Mouse (Mus musculus): ENCODE results near the gene E130114P18Rik. TPM values are rescaled to one million over a fixed set of nuclear protein-coding genes. Genes with fewer than 3 reads are reported as not detected.

The E130114P18Rik gene
- polyA plus RNA-seq, 1 experiment from 2014 or later, result 2.5 TPM

DNA sequence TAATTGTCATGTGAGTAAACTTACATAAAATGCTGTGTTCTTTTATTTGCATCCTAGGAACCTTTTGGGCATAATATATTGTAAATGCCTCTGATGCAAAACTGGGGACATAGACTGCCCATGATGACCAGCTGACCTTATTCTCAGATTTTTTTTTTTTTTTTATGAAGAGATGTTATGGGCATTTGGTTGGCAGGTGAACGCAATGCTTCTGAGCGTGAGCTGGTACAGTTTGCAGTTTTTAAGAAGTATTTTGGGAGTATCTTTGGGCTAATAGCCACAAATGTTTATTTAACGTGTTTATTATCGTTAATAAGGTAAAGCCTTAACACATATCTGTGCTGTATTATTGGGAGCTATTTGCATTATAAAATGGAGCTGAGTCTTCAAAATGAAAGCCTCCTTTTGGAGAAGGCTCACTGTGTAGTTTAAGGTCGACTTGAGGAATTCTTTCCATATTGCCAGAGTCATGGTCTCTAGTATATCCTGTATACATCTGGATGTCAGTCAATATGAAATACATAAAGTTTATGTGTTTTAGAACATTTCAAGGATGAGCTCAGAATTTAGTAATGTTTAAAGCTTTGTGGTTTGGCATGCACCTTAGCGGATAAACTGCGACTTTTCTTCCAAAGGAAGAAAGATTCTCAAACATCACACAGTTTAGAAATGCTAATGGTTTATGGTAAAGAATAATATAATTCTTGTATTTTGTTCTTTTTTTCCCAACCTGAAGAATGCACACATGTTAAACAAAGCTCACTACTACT, 3.0 kb upstream of the E130114P18Rik start:
- no peaks in the 10 kb centered on the region for H3K9me3 ChIP-seq (replicated peaks; ENCODE audit: control insufficient read depth, low read length)
- H3K36me3 ChIP-seq (ENCODE audit: control insufficient read depth, insufficient read depth, low read length), result peaks cover 7% of the 10 kb centered on the region
- H3K4me1 ChIP-seq (ENCODE audit: control insufficient read depth, insufficient read depth, low read length), result peaks cover 5% of the 10 kb centered on the region
- H3K27me3 ChIP-seq (ENCODE audit: control insufficient read depth, insufficient read depth, low read length), result no peaks in the 10 kb centered on the region
- no peak for ATAC-seq (ENCODE audit: insufficient read depth, low FRiP score)
- no peak overlapping the region for H3K4me3 ChIP-seq (replicated peaks; ENCODE audit: low read length)
- H3K9ac ChIP-seq (ENCODE audit: low read length), result no peak overlapping the region
- WGBS, result 64% methylated on average over 7 of the region's 7 CpGs
- peak overlapping the region; percentile 44 for H3K4me2 ChIP-seq (ENCODE audit: low read depth, low read length)
- no peak overlapping the region for H3K27ac ChIP-seq (ENCODE audit: low read length)

- Histone ChIP-seq H3K9ac (ENCODE audit: low read length) (peak overlapping the region; percentile 9), H3K9me3 (replicated peaks; ENCODE audit: control insufficient read depth, low read length) (no peaks in the 10 kb centered on the region), H3K4me2 (ENCODE audit: low read depth, low read length) (peak overlapping the region; percentile 65), H3K4me1 (ENCODE audit: control insufficient read depth, insufficient read depth, low read length) (peaks cover 5% of the 10 kb centered on the region; the same call in 1 of the 2 replicates), H3K27me3 (ENCODE audit: control insufficient read depth, insufficient read depth, low read length) (no peaks in the 10 kb centered on the region), H3K36me3 (ENCODE audit: control insufficient read depth, insufficient read depth, low read length) (peaks cover 7% of the 10 kb centered on the region), H3K4me3 (replicated peaks; ENCODE audit: low read length) (peak overlapping the region; percentile 89), H3K27ac (ENCODE audit: low read length) (peak overlapping the region; percentile 14; the same call in 1 of the 2 replicates)
- no peak for ATAC-seq (ENCODE audit: insufficient read depth, low FRiP score)
- WGBS, result 33% methylated on average over 7 of the region's 7 CpGs
Observed at GRCm38 (mm10) chr4:97780024-97780423, 2.1 kb upstream of the E130114P18Rik start.

GRCm38 (mm10) chr4:97779003-97779930, 1.4 kb upstream of the E130114P18Rik start:
- Histone ChIP-seq H3K27me3 (ENCODE audit: control insufficient read depth, insufficient read depth, low read length) (no peaks in the 10 kb centered on the region), H3K36me3 (ENCODE audit: control insufficient read depth, insufficient read depth, low read length) (peaks cover 7% of the 10 kb centered on the region), H3K4me2 (ENCODE audit: low read depth, low read length) (peak overlapping the region; percentile 65), H3K9ac (ENCODE audit: low read length) (peak overlapping the region; percentile 99), H3K9me3 (replicated peaks; ENCODE audit: control insufficient read depth, low read length) (no peaks in the 10 kb centered on the region), H3K4me1 (ENCODE audit: control insufficient read depth, insufficient read depth, low read length) (peaks cover 7% of the 10 kb centered on the region; the same call in 1 of the 2 replicates), H3K27ac (ENCODE audit: low read length) (peak overlapping the region; percentile 98), H3K4me3 (replicated peaks; ENCODE audit: low read length) (peak overlapping the region; percentile 89)
- WGBS, result 18% methylated on average over 18 of the region's 18 CpGs
- ATAC-seq (ENCODE audit: insufficient read depth, low FRiP score), result no peak

- no peaks in the 10 kb centered on the region for H3K27me3 ChIP-seq (ENCODE audit: control insufficient read depth, insufficient read depth, low read length)
- H3K36me3 ChIP-seq (ENCODE audit: control insufficient read depth, insufficient read depth, low read length), result peaks cover 5% of the 10 kb centered on the region
- H3K4me1 ChIP-seq (ENCODE audit: control insufficient read depth, insufficient read depth, low read length), result peaks cover 14% of the 10 kb centered on the region
- no peaks in the 10 kb centered on the region for H3K9me3 ChIP-seq (replicated peaks; ENCODE audit: control insufficient read depth, low read length)
- no peak for ATAC-seq (ENCODE audit: insufficient read depth, low FRiP score)
- WGBS, result under 1% methylated on average over 92 of the region's 94 CpGs
- H3K9ac ChIP-seq (ENCODE audit: low read length), result peak overlapping the region; percentile 99
- peak overlapping the region; percentile 89 for H3K4me3 ChIP-seq (replicated peaks; ENCODE audit: low read length)
- peak overlapping the region; percentile 98 for H3K27ac ChIP-seq (ENCODE audit: low read length)
- peak overlapping the region; percentile 65 for H3K4me2 ChIP-seq (ENCODE audit: low read depth, low read length)
Observed at GRCm38 (mm10) chr4:97778211-97779002, 529 bp upstream of the E130114P18Rik start.

DNA sequence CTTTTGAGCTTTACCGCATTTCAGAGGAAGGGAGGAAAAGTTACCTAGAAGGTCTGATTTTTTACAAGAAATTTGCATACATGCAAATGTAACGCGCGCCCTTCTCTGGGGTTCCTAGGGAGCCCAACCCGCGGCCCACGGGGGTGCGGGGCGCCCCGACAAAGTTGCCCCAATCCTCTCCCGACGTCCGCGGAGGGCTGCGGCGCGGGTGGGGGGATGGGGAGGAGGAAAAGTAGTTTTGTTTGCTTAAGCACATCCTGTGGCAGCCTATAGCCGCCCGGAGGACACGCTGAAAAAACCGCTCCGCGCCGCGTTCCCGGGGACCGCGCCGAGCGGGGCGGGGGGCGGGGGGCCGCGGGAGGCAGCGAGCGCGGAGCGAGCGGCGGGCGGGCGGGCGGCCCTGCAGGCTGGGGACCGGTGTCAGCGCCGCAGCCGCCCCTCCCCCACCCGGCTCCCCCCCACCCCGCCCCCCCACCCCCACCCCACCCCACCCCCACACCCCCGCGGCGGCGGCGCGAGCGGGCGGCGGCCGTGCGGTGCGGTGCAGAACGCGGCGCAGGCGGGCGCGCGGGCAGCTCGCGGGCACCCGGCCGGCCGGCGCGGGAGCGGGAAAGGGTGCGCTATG, 685 bp downstream of the E130114P18Rik start:
- Histone ChIP-seq H3K27me3 (ENCODE audit: control insufficient read depth, insufficient read depth, low read length) (no peaks in the 10 kb centered on the region), H3K4me2 (ENCODE audit: low read depth, low read length) (peak overlapping the region; percentile 65), H3K36me3 (ENCODE audit: control insufficient read depth, insufficient read depth, low read length) (no peaks in the 10 kb centered on the region), H3K4me3 (replicated peaks; ENCODE audit: low read length) (peak overlapping the region; percentile 89), H3K9me3 (replicated peaks; ENCODE audit: control insufficient read depth, low read length) (no peaks in the 10 kb centered on the region), H3K27ac (ENCODE audit: low read length) (peak overlapping the region; percentile 98), H3K9ac (ENCODE audit: low read length) (peak overlapping the region; percentile 99), H3K4me1 (ENCODE audit: control insufficient read depth, insufficient read depth, low read length) (peaks cover 16% of the 10 kb centered on the region)
- peak; percentile 22 for ATAC-seq (ENCODE audit: insufficient read depth, low FRiP score)
- WGBS, result under 1% methylated on average over 58 of the region's 77 CpGs

DNA sequence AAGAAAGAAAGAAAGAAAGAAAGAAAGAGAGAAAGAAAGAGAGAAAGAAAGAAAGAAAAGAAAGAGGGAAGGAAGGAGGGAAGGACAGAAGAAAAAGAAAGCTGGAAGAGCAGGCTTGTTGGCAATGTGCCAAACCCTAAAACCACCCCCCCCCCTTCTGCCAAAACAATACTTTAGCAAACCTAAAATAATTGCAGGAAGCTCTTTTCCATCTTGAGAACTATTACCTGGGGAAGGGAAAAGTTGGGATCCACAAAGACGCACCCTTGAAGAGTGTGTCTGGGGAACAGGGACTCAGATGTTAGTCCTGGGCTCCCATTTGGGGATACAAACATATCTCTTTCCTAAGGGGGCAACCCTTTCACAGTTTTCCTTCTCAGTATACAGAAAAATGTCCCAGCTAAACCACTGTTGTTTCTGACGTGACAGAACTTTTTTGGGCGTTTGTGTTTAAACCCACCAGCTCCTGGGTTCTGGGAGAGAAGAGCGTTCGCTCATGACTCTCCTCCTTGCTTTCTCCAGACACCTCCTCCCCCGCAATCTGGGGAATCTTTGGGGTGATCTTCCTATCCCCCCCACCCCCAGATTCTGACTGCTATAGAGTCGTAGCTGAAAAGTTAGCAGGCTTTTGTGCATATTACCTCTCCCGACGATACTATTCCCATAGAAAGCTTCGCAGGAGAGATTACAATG, 1.3 kb downstream of the E130114P18Rik start:
- no peaks in the 10 kb centered on the region for H3K9me3 ChIP-seq (replicated peaks; ENCODE audit: control insufficient read depth, low read length)
- H3K36me3 ChIP-seq (ENCODE audit: control insufficient read depth, insufficient read depth, low read length), result no peaks in the 10 kb centered on the region
- H3K4me3 ChIP-seq (replicated peaks; ENCODE audit: low read length), result peak overlapping the region; percentile 89
- H3K9ac ChIP-seq (ENCODE audit: low read length), result peak overlapping the region; percentile 99
- no peaks in the 10 kb centered on the region for H3K27me3 ChIP-seq (ENCODE audit: control insufficient read depth, insufficient read depth, low read length)
- H3K4me2 ChIP-seq (ENCODE audit: low read depth, low read length), result peak overlapping the region; percentile 65
- no peak for ATAC-seq (ENCODE audit: insufficient read depth, low FRiP score)
- peak overlapping the region; percentile 98 for H3K27ac ChIP-seq (ENCODE audit: low read length)
- H3K4me1 ChIP-seq (ENCODE audit: control insufficient read depth, insufficient read depth, low read length), result peaks cover 16% of the 10 kb centered on the region
- WGBS, result 1% methylated on average over 10 of the region's 10 CpGs

DNA sequence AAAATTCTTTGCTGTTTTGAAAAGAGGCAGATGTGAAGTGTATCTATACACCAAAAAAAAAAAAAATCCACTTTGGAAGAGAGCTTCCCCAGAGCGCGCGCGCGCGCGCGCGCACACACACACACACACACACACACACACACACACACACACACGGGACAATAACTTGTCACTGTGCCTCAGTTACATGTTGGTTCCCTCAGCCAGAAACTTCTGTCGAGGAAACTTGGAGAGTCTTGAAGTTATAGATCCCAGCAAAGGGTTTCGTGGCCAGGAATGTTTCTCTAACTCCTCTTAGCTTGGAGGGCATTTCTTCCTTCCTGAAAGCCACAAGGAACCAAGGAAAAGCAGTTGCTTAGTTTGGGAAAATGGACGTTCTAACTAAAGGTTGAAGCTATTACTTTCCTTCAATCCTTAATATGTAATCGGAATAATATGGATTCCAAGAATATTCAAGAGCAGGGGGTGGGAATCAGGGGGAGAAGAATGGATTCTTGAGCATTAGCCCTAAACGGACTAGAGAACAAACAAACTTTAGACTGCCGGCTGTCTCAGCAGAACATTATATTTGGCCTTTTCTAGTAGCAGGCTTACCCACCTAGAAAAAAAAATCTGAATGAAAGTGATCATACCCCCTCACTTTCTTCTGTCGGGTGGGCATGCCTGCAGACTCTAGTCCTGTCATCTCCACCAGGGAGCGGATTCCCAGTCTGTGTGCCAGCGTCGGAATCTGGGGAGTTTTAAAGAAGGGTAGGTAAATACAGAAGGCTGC, 2.2 kb downstream of the E130114P18Rik start:
- H3K9ac ChIP-seq (ENCODE audit: low read length), result peak overlapping the region; percentile 66
- H3K4me1 ChIP-seq (ENCODE audit: control insufficient read depth, insufficient read depth, low read length), result peaks cover 16% of the 10 kb centered on the region
- H3K27me3 ChIP-seq (ENCODE audit: control insufficient read depth, insufficient read depth, low read length), result no peaks in the 10 kb centered on the region
- WGBS, result 1% methylated on average over 20 of the region's 20 CpGs
- peak overlapping the region; percentile 65 for H3K4me2 ChIP-seq (ENCODE audit: low read depth, low read length)
- H3K27ac ChIP-seq (ENCODE audit: low read length), result peak overlapping the region; percentile 98
- ATAC-seq (ENCODE audit: insufficient read depth, low FRiP score), result no peak
- H3K36me3 ChIP-seq (ENCODE audit: control insufficient read depth, insufficient read depth, low read length), result no peaks in the 10 kb centered on the region
- H3K9me3 ChIP-seq (replicated peaks; ENCODE audit: control insufficient read depth, low read length), result no peaks in the 10 kb centered on the region
- peak overlapping the region; percentile 89 for H3K4me3 ChIP-seq (replicated peaks; ENCODE audit: low read length)

Measured in stomach, embryonic 16.5 days (tissue).